Mouse (Mus musculus) limb, embryonic 10.5 days (tissue): ENCODE results near the gene B3gnt9. TPM values are rescaled to one million over a fixed set of nuclear protein-coding genes. Genes with fewer than 3 reads are reported as not detected.
"Not testable (repeated sequence)": the region's sequence is repeated elsewhere in the genome, so short reads cannot be mapped to it uniquely, and the experiment has no call there.

ENCODE experiments used
- DNase-seq: peaks from one replicate; pipeline ENCODE4 v3.0.0-alpha.2; 2017; ENCODE audit warnings: low spot score
- H3K27ac ChIP-seq: fragments of 300-500 bp; sonication (generic); 2 replicates; pipeline ENCODE4 v1.5.1; 2016; ENCODE audit warnings: mild to moderate bottlenecking
- H3K27me3 ChIP-seq: fragments of 300-500 bp; sonication (generic); 2 replicates; pipeline ENCODE4 v1.6.1; 2016; ENCODE audit warnings: low read depth, mild to moderate bottlenecking; ENCODE audit not compliant: poor library complexity, severe bottlenecking
- H3K36me3 ChIP-seq: fragments of 300-500 bp; sonication (generic); 2 replicates; pipeline ENCODE4 v1.6.1; 2016; ENCODE audit warnings: mild to moderate bottlenecking, moderate library complexity
- H3K4me1 ChIP-seq: fragments of 300-500 bp; sonication (generic); 2 replicates; pipeline ENCODE4 v1.6.1; 2016
- H3K4me3 ChIP-seq: fragments of 300-500 bp; sonication (generic); 2 replicates; pipeline ENCODE4 v1.5.1; 2016; ENCODE audit warnings: mild to moderate bottlenecking, moderate library complexity
- H3K9me3 ChIP-seq: fragments of 300-500 bp; sonication (generic); replicated peaks from 2 replicates; pipeline ENCODE4 v1.6.1; 2016; ENCODE audit warnings: mild to moderate bottlenecking
- WGBS: fragments of 180-500 bp; shearing (Covaris S2); methylation state at CpG from one replicate; pipeline ENCODE4 v1.1.7; 2016; 5-methylcytosine and 5-hydroxymethylcytosine counted together
- polyA plus RNA-seq: library from polyadenylated mRNA; unstranded; fragments of >200 nt; fragmentation: Nextera tagmentation; extraction: Ambion mirVana; gene quantifications from 2 replicates; pipeline ENCODE4 v1.2.1, GENCODE M21; 2016

B3gnt9 gene
- polyA plus RNA-seq, 1 experiment from 2014 or later = 1.7 TPM

DNA sequence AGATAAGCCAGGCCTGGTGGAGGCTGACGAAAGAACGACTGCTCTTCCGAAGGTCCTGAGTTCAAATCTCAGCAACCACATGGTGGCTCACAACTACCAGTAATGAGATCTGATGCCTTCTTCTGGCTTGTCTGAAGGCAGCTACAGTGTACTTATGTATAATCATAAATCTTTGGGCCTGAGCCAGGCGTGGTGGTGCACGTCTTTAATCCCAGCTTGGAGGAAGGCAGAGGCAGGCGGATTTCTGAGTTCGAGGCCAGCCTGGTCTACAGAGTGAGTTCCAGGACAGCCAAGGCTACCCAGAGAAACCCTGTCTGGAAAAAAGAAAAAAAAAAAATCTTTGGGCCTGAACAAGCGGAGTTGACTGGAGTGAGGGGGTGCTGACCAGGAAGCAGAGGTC is 36.4 kb upstream of the B3gnt9 start:
- DNase-seq, H3K27ac ChIP-seq, H3K9me3 ChIP-seq, H3K36me3 ChIP-seq, H3K4me3 ChIP-seq: not testable (repeated sequence)
- H3K27me3 ChIP-seq = peaks cover 48% of the 10 kb centered on the region
- WGBS = 89% methylated on average over 8 of the region's 8 CpGs
- H3K4me1 ChIP-seq = peaks cover 36% of the 10 kb centered on the region

DNA sequence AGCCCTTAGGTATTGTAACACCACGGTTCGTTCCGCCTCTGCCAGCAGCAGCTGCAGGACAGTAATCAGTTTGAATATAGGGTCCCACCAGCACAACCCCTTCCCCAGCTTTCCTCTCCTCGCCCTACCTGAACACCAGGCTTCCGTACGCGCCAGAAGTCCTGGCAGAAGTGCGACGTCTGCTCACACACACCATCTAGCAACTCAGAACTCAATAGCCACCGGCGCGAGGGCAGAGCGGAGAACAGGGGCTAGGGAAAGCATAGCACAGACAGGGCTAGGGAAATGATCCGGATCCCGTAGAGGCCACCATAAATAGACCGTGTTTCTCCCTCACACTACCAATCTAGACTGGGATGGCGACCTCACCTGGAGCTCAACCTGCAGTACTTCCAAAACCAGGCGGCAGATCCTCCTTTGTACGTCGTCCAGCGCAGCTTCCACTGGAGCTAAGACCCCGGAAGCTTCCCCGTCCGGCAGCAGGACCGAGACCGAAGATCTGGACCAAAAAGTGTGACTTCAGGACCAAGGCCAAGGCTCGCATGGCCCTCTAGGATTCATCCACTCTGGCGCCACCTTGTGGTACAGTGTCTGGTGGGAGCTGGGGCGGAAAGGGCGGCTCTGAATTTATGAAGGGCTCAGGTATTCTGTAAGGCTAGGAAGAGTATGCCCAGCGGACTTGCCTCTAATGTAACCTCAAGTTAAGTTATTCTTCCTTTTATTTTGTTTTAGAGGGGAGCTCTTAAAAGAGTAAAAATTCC is 35.8 kb upstream of the B3gnt9 start:
- peak overlapping the region; percentile 63 for H3K4me3 ChIP-seq
- 6% methylated on average over 31 of the region's 31 CpGs for WGBS
- H3K36me3 ChIP-seq = 0 out of 2 replicates have a peak, but pooled peaks cover under 1% of the 10 kb centered on the region
- peaks cover 54% of the 10 kb centered on the region for H3K27me3 ChIP-seq
- no peaks in the 10 kb centered on the region for H3K9me3 ChIP-seq
- peaks cover 32% of the 10 kb centered on the region for H3K4me1 ChIP-seq
- no peak overlapping the region for H3K27ac ChIP-seq
- DNase-seq = peak; percentile 95

DNA sequence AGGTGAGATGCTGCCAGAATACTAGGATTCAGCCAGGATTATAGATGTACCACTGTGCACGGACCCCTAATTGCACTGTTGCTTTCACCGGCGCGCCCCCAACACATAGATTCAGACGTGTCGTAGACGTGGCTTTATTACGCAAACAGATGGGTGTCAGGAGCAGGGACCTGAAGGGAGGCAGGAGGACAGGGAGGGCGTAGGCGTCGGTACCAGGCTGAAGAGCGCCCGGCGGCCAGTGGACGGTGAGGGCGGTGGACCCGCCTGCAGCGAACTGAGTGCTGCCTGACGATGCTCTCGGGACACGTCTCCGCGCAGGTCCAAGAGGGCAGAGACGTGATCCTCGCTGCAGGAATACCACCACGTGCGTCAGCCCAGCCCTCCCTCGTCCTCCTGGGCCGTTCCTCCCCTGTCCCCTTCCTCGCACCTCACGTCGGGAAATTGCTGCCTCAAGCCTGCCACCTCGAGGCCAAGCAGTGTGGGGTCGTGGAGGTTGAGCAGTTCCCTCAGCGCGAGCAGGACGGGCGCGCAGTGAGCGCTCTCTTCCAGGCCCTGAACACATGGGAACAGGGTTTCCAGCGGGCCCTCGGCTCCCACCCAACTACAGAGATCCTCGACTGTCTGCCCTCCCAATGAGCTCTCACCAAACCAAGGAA is 35.0 kb upstream of the B3gnt9 start, which contains the start of gene 4931428F04Rik:
4931428F04Rik (minus strand) TSS at position 60 of the 656 bp plus-strand sequence.
- WGBS = 2% methylated on average over 43 of the region's 43 CpGs
- Histone ChIP-seq H3K27me3 (peaks cover 57% of the 10 kb centered on the region), H3K9me3 (no peaks in the 10 kb centered on the region), H3K27ac (peak within 1 kb of the TSS; percentile 93), H3K36me3 (peaks cover 7% of the 10 kb centered on the region), H3K4me3 (peak within 1 kb of the TSS; percentile 63), H3K4me1 (peaks cover 31% of the 10 kb centered on the region)
- DNase-seq = peak; percentile 63

DNA sequence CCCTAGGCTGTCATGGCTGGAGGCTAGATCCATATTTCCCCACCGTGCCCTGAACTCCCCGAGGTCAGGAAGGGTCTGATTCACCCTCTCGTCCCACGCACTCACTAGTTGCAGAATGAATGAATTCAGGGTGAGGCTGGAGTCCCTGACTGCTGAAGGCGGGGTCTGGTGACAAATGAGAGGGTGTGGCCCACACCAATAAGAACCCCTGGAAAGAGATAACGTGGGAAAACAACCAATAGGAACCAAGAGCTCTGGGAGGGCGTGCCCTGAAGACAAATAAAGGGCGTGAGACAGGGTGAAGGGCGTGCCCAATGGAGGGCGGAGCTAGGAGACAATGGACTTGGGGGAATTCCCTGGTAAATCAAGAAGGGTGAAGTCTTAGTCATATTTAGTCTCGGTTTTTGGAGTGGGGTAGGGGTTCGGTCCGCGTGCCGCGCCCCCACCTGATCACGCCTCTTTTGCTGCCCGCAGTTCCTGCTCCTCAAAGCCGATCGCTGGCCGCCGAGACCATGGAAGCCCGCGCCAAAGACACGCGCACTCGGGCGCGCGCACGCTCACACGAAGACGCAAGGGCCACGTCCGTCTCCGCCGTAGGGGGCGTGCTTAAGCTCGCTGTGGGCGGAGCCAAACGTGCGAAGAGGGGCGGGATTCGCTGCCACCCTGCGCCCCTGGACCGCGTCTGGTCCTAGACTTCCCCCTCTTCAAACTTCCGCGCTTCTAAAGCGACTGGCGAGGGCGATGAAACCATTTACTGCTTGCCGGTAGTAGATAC is 34.2 kb upstream of the B3gnt9 start:
- peaks cover 31% of the 10 kb centered on the region for H3K4me1 ChIP-seq
- H3K36me3 ChIP-seq = peaks cover 10% of the 10 kb centered on the region
- peak overlapping the region; percentile 93 for H3K27ac ChIP-seq
- H3K4me3 ChIP-seq = peak overlapping the region; percentile 63
- H3K9me3 ChIP-seq = no peaks in the 10 kb centered on the region
- peak; percentile 95 for DNase-seq
- peaks cover 64% of the 10 kb centered on the region for H3K27me3 ChIP-seq
- under 1% methylated on average over 53 of the region's 53 CpGs for WGBS

DNA sequence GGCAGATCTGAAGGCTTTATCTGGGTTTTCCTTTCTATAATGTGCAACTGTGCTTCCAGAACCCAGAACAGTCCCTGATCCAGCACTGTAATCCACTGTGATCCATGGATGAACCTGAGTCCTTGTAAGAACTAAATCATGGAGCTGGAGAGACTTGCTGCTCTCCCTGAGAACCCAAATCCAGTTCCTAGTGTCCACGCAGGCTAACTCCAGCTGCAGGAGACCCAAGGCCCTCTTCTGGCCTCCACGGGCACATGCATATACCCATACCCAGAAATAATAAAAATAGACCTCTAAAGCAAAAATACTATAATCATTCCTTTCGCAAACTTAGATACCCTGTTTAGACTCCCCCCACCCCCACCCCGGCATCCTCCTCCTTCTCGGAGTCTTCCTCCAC is 33.3 kb upstream of the B3gnt9 start:
- H3K27ac ChIP-seq = no peak overlapping the region
- peaks cover 10% of the 10 kb centered on the region for H3K36me3 ChIP-seq
- H3K27me3 ChIP-seq = peaks cover 64% of the 10 kb centered on the region
- no peak overlapping the region for H3K4me3 ChIP-seq
- no peak for DNase-seq
- peaks cover 29% of the 10 kb centered on the region for H3K4me1 ChIP-seq
- 89% methylated on average over 5 of the region's 5 CpGs for WGBS
- no peaks in the 10 kb centered on the region for H3K9me3 ChIP-seq

DNA sequence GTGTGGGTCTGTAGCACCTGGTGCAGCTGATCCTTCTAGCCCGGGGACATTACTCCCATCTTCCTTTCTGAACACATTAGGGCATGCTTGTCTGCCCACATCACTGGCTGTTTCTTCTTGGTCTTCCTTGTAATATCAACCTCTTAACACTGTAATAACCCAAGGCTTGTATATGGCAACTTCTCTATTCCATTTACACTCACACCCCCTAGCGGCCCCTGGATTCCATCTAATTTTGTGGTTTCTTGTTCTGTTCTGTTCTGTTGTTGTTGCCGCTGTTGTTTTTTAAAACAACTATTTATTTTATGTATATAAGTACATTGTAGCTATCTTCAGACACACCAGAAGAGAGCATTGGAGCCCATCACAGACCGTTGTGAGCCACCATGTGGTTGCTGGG is 32.0 kb upstream of the B3gnt9 start:
- H3K9me3 ChIP-seq = no peaks in the 10 kb centered on the region
- H3K27ac ChIP-seq = no peak overlapping the region
- peaks cover 20% of the 10 kb centered on the region for H3K36me3 ChIP-seq
- 93% methylated on average over 4 of the region's 4 CpGs for WGBS
- no peak for DNase-seq
- H3K4me3 ChIP-seq = no peak overlapping the region
- H3K4me1 ChIP-seq = peaks cover 32% of the 10 kb centered on the region
- H3K27me3 ChIP-seq = peaks cover 68% of the 10 kb centered on the region

DNA sequence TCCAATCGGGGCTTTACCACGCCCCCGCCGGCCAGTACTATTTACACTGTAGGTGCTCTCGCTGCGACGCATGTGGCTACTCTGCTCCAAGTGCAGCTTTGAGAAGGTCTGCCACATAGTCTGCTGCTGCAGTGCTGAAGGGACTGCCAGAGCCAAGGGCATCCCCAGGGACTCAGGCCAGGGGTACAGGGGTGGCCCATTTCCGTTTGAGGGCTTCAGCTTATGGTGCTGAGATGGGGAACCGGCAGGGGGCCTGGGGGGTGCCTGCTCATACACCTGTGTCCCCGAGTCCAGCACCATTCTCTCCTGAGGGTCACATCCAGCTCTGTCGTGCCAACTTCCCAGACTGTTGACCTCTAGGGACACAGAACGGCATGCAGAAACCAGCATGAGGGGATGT is 30.6 kb upstream of the B3gnt9 start:
- Histone ChIP-seq H3K4me1 (peaks cover 27% of the 10 kb centered on the region), H3K4me3 (no peak overlapping the region), H3K9me3 (no peaks in the 10 kb centered on the region), H3K27me3 (peaks cover 77% of the 10 kb centered on the region), H3K27ac (no peak overlapping the region), H3K36me3 (peaks cover 28% of the 10 kb centered on the region)
- no peak for DNase-seq
- WGBS = 42% methylated on average over 12 of the region's 12 CpGs

DNA sequence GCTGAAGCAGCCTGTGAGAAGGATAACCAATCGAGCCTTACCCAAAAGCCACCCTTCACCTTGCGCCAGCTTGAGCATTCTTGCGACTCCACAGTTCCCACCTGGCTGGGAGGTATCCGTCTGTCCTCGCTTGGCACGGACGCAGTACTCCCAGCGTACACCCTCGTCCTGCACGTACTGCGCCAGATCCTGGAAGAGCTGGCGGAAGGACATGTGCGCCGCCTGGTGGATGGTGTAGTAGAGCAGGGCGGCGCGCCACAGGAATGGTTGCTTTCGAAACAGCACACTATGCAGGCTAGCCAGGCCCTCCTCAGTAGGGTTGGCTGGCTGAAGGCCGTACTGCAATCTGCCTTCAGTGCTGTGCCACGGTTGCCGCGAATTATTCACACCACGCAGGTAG is 28.1 kb upstream of the B3gnt9 start:
- no peak overlapping the region for H3K4me3 ChIP-seq
- peak; percentile 72 for DNase-seq
- peaks cover 15% of the 10 kb centered on the region for H3K4me1 ChIP-seq
- peaks cover 91% of the 10 kb centered on the region for H3K27me3 ChIP-seq
- 11% methylated on average over 23 of the region's 23 CpGs for WGBS
- H3K9me3 ChIP-seq = no peaks in the 10 kb centered on the region
- H3K27ac ChIP-seq = no peak overlapping the region
- peaks cover 35% of the 10 kb centered on the region for H3K36me3 ChIP-seq

DNA sequence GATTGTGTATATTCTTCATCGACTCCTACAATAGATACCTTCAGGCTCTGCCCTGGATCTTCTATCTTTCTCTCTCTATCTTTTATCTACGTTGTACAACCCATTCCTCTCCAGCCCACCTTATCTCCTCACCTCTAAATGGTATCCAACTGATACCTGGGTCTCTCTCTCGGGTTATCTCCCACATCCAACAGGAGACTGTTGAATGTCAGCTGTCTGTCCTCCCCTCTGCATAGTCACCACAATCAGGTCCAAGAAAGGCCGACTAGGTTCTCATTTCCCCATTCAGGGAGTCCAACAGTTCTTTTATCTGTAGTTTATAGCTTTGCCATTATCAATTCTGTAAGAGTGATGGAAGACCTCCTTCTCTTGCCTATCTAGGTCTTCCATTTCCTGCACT is 27.3 kb upstream of the B3gnt9 start:
- peaks cover 35% of the 10 kb centered on the region for H3K36me3 ChIP-seq
- peaks cover 97% of the 10 kb centered on the region for H3K27me3 ChIP-seq
- no peak overlapping the region for H3K27ac ChIP-seq
- DNase-seq = no peak
- H3K4me1 ChIP-seq = peaks cover 14% of the 10 kb centered on the region
- WGBS = 87% methylated on average over 4 of the region's 4 CpGs
- no peaks in the 10 kb centered on the region for H3K9me3 ChIP-seq
- no peak overlapping the region for H3K4me3 ChIP-seq

DNA sequence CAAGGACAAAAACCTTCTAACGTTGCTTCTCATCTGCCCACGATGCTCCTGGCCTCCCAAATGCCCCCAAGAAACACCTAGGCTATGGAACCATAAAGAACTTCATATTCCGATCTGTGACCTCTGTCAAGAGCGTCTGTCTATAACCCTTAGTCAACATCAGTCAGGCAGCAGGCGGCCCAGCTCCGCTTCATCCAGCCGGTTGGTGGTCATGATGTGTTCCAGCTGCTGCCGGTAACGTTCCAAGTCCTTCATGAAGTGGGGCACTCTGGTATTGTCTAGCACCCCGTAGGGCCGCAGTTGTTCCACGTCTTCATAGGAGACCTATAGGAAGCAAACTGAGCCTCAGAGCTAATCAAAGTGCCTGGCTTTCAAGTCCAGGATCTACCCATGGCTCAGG is 26.9 kb upstream of the B3gnt9 start:
- H3K4me1 ChIP-seq = peaks cover 14% of the 10 kb centered on the region
- no peak overlapping the region for H3K27ac ChIP-seq
- 88% methylated on average over 12 of the region's 12 CpGs for whole genome bisulfite sequencing
- DNase-seq = no peak
- no peaks in the 10 kb centered on the region for H3K9me3 ChIP-seq
- peaks cover 97% of the 10 kb centered on the region for H3K27me3 ChIP-seq
- H3K4me3 ChIP-seq = no peak overlapping the region
- H3K36me3 ChIP-seq = peaks cover 35% of the 10 kb centered on the region

DNA sequence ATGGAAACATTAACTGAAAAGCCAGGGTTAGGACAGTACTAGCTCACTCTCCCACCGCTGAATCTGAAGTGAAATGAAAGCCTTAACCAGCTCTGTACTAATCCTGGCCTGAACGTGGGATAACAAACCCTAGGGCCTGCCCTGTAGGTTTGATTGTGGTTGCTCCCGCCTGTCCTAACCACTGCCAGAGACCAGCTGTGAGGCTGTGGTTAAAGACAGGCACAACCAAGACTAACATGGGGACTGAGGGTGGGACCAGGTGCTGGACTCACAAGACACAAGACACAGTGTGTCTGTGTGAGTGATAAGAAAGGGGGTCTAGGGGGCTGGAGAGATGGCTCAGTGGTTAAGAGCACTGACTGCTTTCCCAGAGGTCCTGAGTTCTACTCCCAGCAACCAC is 25.6 kb upstream of the B3gnt9 start:
- no peaks in the 10 kb centered on the region for H3K9me3 ChIP-seq
- H3K4me1 ChIP-seq = peaks cover 25% of the 10 kb centered on the region
- DNase-seq = no peak
- H3K36me3 ChIP-seq = peaks cover 32% of the 10 kb centered on the region
- no peak overlapping the region for H3K4me3 ChIP-seq
- 74% methylated on average over 3 of the region's 3 CpGs for WGBS
- H3K27me3 ChIP-seq = peaks cover 97% of the 10 kb centered on the region
- no peak overlapping the region for H3K27ac ChIP-seq

DNA sequence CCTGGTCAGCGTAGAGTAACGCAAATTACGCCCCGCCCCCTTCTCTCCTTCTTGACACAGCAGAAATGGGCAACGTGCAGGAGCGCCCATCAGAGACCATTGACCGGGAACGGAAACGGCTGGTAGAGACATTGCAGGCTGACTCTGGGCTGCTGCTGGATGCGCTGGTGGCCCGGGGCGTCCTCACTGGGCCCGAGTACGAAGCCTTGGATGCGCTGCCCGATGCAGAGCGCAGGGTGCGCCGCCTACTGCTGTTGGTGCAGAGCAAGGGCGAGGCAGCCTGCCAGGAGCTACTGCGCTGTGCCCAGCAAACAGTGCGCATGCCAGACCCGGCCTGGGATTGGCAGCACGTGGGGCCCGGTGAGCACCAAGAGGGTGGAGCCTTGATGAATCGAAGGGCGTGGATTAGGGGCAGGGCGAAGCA is 24.0 kb upstream of the B3gnt9 start:
- H3K27ac ChIP-seq = no peak overlapping the region

More for the DNA sequence above, 24.0 kb upstream of the B3gnt9 start:
- peaks cover 28% of the 10 kb centered on the region for H3K4me1 ChIP-seq
- H3K4me3 ChIP-seq = peak overlapping the region; percentile 22
- H3K9me3 ChIP-seq = no peaks in the 10 kb centered on the region
- peaks cover 100% of the 10 kb centered on the region for H3K27me3 ChIP-seq
- peaks cover 24% of the 10 kb centered on the region for H3K36me3 ChIP-seq
- 3% methylated on average over 28 of the region's 28 CpGs for WGBS
- no peak for DNase-seq
